Comparison of ENCODE assay signal across 10 mouse cellular contexts in the genomic region with DNA sequence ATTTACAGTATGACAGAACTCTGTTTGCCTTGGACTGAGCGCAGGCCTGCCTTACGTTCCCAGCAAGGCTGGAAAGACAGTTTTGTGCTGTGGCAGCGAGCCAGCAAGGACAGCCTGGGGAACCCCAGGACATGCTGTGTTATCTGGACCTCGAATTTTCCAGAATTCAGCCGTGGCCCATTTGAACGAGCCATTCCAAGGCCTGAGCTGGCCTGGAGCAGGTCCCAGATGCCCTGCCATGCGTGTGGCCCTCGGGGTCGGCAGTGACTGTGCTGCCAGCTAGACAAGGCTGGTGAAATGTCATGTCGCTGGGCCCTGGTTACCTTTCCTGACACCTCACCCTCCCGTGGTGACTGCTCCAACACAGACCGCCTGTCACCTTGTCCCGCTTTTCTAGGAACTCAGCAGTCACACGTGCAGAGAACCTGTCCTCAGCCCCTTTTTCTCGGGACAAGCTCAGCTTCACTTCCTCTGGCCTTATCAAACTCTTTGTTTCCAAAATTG.
DNase-seq lines count a peak whose midpoint lies in the region; ATAC-seq lines count a peak whose summit lies in the region.
"Had no signal": no experiment of that assay in that cellular context is flagged by ENCODE, and none has a peak within 500 bp of the region (broad histone marks: within the 10 kb centered on the region; RNA-seq: fewer than 3 reads in every experiment).

No protein-coding gene starts in this region.

- no peak for ATAC-seq in embryonic facial prominence, embryonic 14.5 days (ENCODE audit: low read depth)

- no peaks in the 10 kb centered on the region for H3K27me3 ChIP-seq in embryonic facial prominence, embryonic 14.5 days (replicated peaks; ENCODE audit: control insufficient read depth, insufficient read depth, low read length)
- H3K27me3 ChIP-seq: limb, embryonic 15.5 days had no signal

- H3K36me3 ChIP-seq in embryonic facial prominence, embryonic 14.5 days (ENCODE audit: control insufficient read depth, insufficient read depth, low read length), result no peaks in the 10 kb centered on the region
- H3K36me3 ChIP-seq: embryonic facial prominence, embryonic 15.5 days; limb, embryonic 15.5 days had no signal

- H3K4me3 ChIP-seq in embryonic facial prominence, embryonic 14.5 days (ENCODE audit: low read depth, low read length), result no peak overlapping the region
- H3K4me3 ChIP-seq: embryonic facial prominence, embryonic 15.5 days; limb, embryonic 15.5 days had no signal

- no peaks in the 10 kb centered on the region for H3K9me3 ChIP-seq in embryonic facial prominence, embryonic 14.5 days (ENCODE audit: control insufficient read depth, low read length)
- H3K9me3 ChIP-seq: embryonic facial prominence, embryonic 15.5 days; limb, embryonic 15.5 days had no signal

- WGBS in embryonic facial prominence, embryonic 14.5 days, result 59% methylated on average over 12 of the region's 15 CpGs

- H3K9ac ChIP-seq in embryonic facial prominence, embryonic 14.5 days (ENCODE audit: low read depth, low read length), result no peak overlapping the region
- H3K9ac ChIP-seq: embryonic facial prominence, embryonic 15.5 days; limb, embryonic 15.5 days had no signal

- DNase-seq in lung, postnatal 10 days, result peak; percentile 31
- no peak for DNase-seq in lung, adult 18-20 months
- peak; percentile 88 for DNase-seq in brain, adult 2 months (ENCODE audit: low read depth, low spot score)
- DNase-seq in embryonic facial prominence, embryonic 14.5 days (ENCODE audit: low spot score), result no peak
- DNase-seq in kidney, postnatal 25 days, result peak; percentile 32 to 49
- DNase-seq in thymus, postnatal 25 days, result no peak
- no peak for DNase-seq in natural killer cell, adult 2 months (ENCODE audit: low spot score in 2 of 2)
- DNase-seq in lung, postnatal 14 days, result no peak

- H3K27ac ChIP-seq in embryonic facial prominence, embryonic 14.5 days (replicated peaks; ENCODE audit: low read depth, low read length), result peak overlapping the region; percentile 22
- H3K27ac ChIP-seq: embryonic facial prominence, embryonic 15.5 days; limb, embryonic 15.5 days had no signal

- no peak overlapping the region for H3K4me2 ChIP-seq in embryonic facial prominence, embryonic 14.5 days (ENCODE audit: low read depth, low read length)
- H3K4me2 ChIP-seq: embryonic facial prominence, embryonic 15.5 days; limb, embryonic 15.5 days had no signal

- peaks cover 23% of the 10 kb centered on the region for H3K4me1 ChIP-seq in embryonic facial prominence, embryonic 14.5 days (ENCODE audit: control insufficient read depth, insufficient read depth, low read length)

Comparison
In these comparisons a context has a peak if more than half of its experiments do, and no peak if none do; other contexts are left out.
1. DNase-seq: peak in lung, postnatal 10 days (single experiment), brain, adult 2 months (single experiment) and kidney, postnatal 25 days (2 of 2); none in lung, adult 18-20 months (0 of 2), embryonic facial prominence, embryonic 14.5 days (single experiment), thymus, postnatal 25 days (single experiment), natural killer cell, adult 2 months (0 of 2) and lung, postnatal 14 days (single experiment).